In the genomic region with DNA sequence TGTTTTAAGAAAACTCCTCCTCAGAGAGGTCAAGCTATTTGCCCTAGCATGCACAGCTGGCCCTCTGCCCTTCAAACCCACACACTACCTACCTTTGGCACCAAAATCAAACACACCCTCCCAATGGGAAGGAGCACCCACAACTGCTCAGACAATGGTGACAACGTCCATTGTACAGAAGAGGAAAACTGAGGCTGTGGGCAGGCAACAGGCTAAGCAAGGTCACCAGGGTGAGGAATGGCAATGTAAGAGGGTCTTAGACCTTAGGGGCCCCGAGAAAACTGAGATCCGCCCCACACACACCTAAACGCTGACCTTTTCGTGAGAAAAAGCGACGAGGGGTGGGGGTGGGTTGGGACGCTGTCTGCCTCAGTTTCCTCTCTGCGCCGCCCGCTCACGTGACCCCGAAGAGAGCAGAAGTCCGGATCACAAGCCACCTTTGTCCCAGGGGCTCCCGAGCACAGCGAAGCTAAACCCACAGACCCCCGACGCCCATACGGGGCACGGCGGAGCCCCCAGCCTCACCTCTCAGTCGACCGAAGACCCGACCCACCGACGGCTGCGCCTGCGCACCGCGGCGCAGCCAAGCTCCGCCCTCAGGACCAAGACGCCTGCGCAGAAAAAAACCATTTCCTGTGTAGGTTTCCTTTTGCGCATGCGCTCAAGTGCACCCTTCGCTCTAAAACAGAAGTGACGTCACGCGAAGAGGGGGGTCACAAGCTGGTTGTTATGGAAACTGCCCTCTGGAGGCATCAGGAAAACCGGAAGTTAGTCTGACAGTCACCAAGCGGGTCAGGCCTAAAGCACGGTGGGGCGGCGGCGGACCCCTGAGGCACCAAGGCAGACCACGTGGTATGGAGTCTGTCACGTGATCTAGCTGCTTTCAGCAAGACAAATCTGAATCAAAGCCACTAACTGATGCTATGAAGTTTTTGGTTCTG, we compare ENCODE assay signal across 8 mouse cellular contexts. TPM values are rescaled to one million over a fixed set of nuclear protein-coding genes. Genes with fewer than 3 reads are reported as not detected.
DNase-seq lines count a peak whose midpoint lies in the region; ATAC-seq and TF ChIP-seq lines count a peak whose summit lies in the region.

Sgta (minus strand) TSS at position 579 of the 941 bp plus-strand sequence.

- no peaks in the 10 kb centered on the region for H3K9me3 ChIP-seq in MEL (replicated peaks; ENCODE audit: insufficient read depth, low read length)
- H3K9me3 ChIP-seq in forebrain, postnatal 0 days (ENCODE audit: low read length) = no peaks in the 10 kb centered on the region
- H3K9me3 ChIP-seq in lung, embryonic 15.5 days = no peaks in the 10 kb centered on the region

- peak within 1 kb of the TSS; percentile 83 for H3K9ac ChIP-seq in MEL (ENCODE audit: control insufficient read depth, low read depth, low read length, poor library complexity, severe bottlenecking)
- H3K9ac ChIP-seq in forebrain, postnatal 0 days = peak within 1 kb of the TSS; percentile 78
- H3K9ac ChIP-seq in lung, embryonic 15.5 days = peak within 1 kb of the TSS; percentile 81

- ATAC-seq in forebrain, postnatal 0 days = peak; percentile 98
- peak; percentile 96 for ATAC-seq in lung, embryonic 15.5 days (ENCODE audit: borderline replicate concordance, extremely low read depth, low FRiP score, low TSS enrichment)

- TF ChIP-seq EP300 in MEL (IDR thresholded peaks at IDR 0.05; ENCODE audit: low read depth in 1 of 2, low read length in 2 of 2) = no peak; a peak in 1 of 4 replicates

- no peak within 1 kb of the TSS for H3K27ac ChIP-seq in MEL (ENCODE audit: control insufficient read depth, low read depth, low read length)
- H3K27ac ChIP-seq in cerebellum, adult 2 months (ENCODE audit: insufficient read depth, low read length) = peak within 1 kb of the TSS; percentile 62
- peak within 1 kb of the TSS; percentile 77 for H3K27ac ChIP-seq in forebrain, postnatal 0 days (ENCODE audit: low read depth, low read length)
- H3K27ac ChIP-seq in lung, embryonic 15.5 days = no peak within 1 kb of the TSS

- DNase-seq in MEL (ENCODE audit: low read depth, low spot score) = peak; percentile 99
- DNase-seq in cerebellum, adult 2 months = peak; percentile 100
- peak; percentile 100 for DNase-seq in forebrain, postnatal 0 days
- DNase-seq in heart, postnatal 4 days = peak; percentile 99
- DNase-seq in layer of hippocampus, adult 8-10 months (ENCODE audit: low spot score in 2 of 2) = peak; percentile 100
- peak; percentile 99 for DNase-seq in ovary, adult 18-20 months (ENCODE audit: low spot score)
- DNase-seq in thymus, postnatal 0 days (ENCODE audit: low spot score) = peak; percentile 99

- H3K4me2 ChIP-seq in forebrain, postnatal 0 days (ENCODE audit: low read depth) = peak within 1 kb of the TSS; percentile 85
- H3K4me2 ChIP-seq in lung, embryonic 15.5 days = peak within 1 kb of the TSS; percentile 80

- H3K36me3 ChIP-seq in MEL (ENCODE audit: control insufficient read depth in 1 of 2, insufficient read depth in 2 of 2, low read length in 2 of 2) = peaks cover 0 to 2% of the 10 kb centered on the region in 2 experiments; a peak in 2 of 4 replicates
- H3K36me3 ChIP-seq in forebrain, postnatal 0 days (ENCODE audit: insufficient read depth) = no peaks in the 10 kb centered on the region
- no peaks in the 10 kb centered on the region for H3K36me3 ChIP-seq in lung, embryonic 15.5 days

- H3K27me3 ChIP-seq in MEL (ENCODE audit: control insufficient read depth in 1 of 2, insufficient read depth in 2 of 2, low read length in 2 of 2) = no peaks in the 10 kb centered on the region
- H3K27me3 ChIP-seq in cerebellum, adult 2 months (ENCODE audit: control insufficient read depth, insufficient read depth, low read length) = no peaks in the 10 kb centered on the region
- no peaks in the 10 kb centered on the region for H3K27me3 ChIP-seq in forebrain, postnatal 0 days (ENCODE audit: insufficient read depth, low read length)
- no peaks in the 10 kb centered on the region for H3K27me3 ChIP-seq in lung, embryonic 15.5 days

- TF ChIP-seq CTCF in MEL (IDR thresholded peaks at IDR 0.05 in 2 of 3, conservative IDR thresholded peaks at IDR 0.05 in 1 of 3; ENCODE audit: control insufficient read depth in 1 of 3, insufficient read depth in 1 of 3, low read depth in 2 of 3, low read length in 3 of 3, poor library complexity in 1 of 3, severe bottlenecking in 1 of 3) = no peak
- TF ChIP-seq CTCF in cerebellum, adult 2 months (IDR thresholded peaks at IDR 0.05; ENCODE audit: borderline replicate concordance, insufficient read depth, low read depth, low read length) = no peak
- TF ChIP-seq CTCF in forebrain, postnatal 0 days (IDR thresholded peaks at IDR 0.05; ENCODE audit: low read depth) = 0 out of 2 replicates have a peak, but pooled peaks have one; percentile 2

- H3K79me2 ChIP-seq in MEL (ENCODE audit: control insufficient read depth, insufficient read depth, low read length, poor library complexity) = peaks cover 42% of the 10 kb centered on the region

- WGBS in cerebellum, adult 2 months = 1% methylated on average over 48 of the region's 48 CpGs
- under 1% methylated on average over 48 of the region's 48 CpGs for WGBS in forebrain, postnatal 0 days
- under 1% methylated on average over 48 of the region's 48 CpGs for WGBS in lung, embryonic 15.5 days

- no peak for TF ChIP-seq RAD21 in MEL (IDR thresholded peaks at IDR 0.05; ENCODE audit: low read depth, low read length)

- peaks cover 3 to 8% of the 10 kb centered on the region in 2 experiments; a peak in 2 of 4 replicates for H3K4me1 ChIP-seq in MEL (ENCODE audit: control insufficient read depth in 1 of 2, insufficient read depth in 2 of 2, low read length in 2 of 2)
- peaks cover 31% of the 10 kb centered on the region for H3K4me1 ChIP-seq in cerebellum, adult 2 months (ENCODE audit: control insufficient read depth, insufficient read depth, low read length)
- peaks cover 8% of the 10 kb centered on the region for H3K4me1 ChIP-seq in forebrain, postnatal 0 days (ENCODE audit: insufficient read depth)
- H3K4me1 ChIP-seq in lung, embryonic 15.5 days = peaks cover 22% of the 10 kb centered on the region

- TF ChIP-seq POLR2A in MEL (IDR thresholded peaks at IDR 0.05; ENCODE audit: control insufficient read depth in 1 of 2, insufficient read depth in 1 of 2, low read depth in 1 of 2, low read length in 2 of 2, poor library complexity in 1 of 2) = peak; percentile 40 to 95; a peak in 3 of 4 replicates
- peak; percentile 76; the same call in 1 of the 2 replicates for TF ChIP-seq POLR2A in cerebellum, adult 2 months (IDR thresholded peaks at IDR 0.05; ENCODE audit: borderline replicate concordance, insufficient read depth, low read length)

- H3K4me3 ChIP-seq in MEL (ENCODE audit: control insufficient read depth in 1 of 2, insufficient read depth in 1 of 2, low read depth in 2 of 2, low read length in 2 of 2) = peak within 1 kb of the TSS; percentile 79 to 90
- peak within 1 kb of the TSS; percentile 98 for H3K4me3 ChIP-seq in cerebellum, adult 2 months (replicated peaks; ENCODE audit: insufficient read depth, low read depth, low read length)
- peak within 1 kb of the TSS; percentile 76 for H3K4me3 ChIP-seq in forebrain, postnatal 0 days (ENCODE audit: low read depth, low read length)
- H3K4me3 ChIP-seq in lung, embryonic 15.5 days = peak within 1 kb of the TSS; percentile 77

TF ChIP-seq in MEL, 35 proteins besides CTCF, POLR2A, EP300 and RAD21 (continues in another document):
- TF ChIP-seq GATA1 (IDR thresholded peaks at IDR 0.05; ENCODE audit: low read depth, low read length) (no peak), SMC3 (IDR thresholded peaks at IDR 0.05; ENCODE audit: low read depth, low read length) (no peak), CHD2 (IDR thresholded peaks at IDR 0.05; ENCODE audit: low read length) (no peak), MEF2A (IDR thresholded peaks at IDR 0.05; ENCODE audit: extremely low read depth, insufficient replicate concordance, low read depth, low read length, poor library complexity, severe bottlenecking) (no peak), USF1 (IDR thresholded peaks at IDR 0.05; ENCODE audit: low read depth, low read length) (peak; percentile 94), ZNF384 (IDR thresholded peaks at IDR 0.05; ENCODE audit: low read depth, low read length) (peak; percentile 86), GABPA (IDR thresholded peaks at IDR 0.05; ENCODE audit: low read depth, low read length) (no peak), NELFE (IDR thresholded peaks at IDR 0.05; ENCODE audit: low read depth, low read length) (peak; percentile 88), HCFC1 (IDR thresholded peaks at IDR 0.05; ENCODE audit: low read depth, low read length) (peak; percentile 92), UBTF (IDR thresholded peaks at IDR 0.05; ENCODE audit: borderline replicate concordance, insufficient read depth, low read depth, low read length) (no peak), RCOR1 (IDR thresholded peaks at IDR 0.05; ENCODE audit: low read depth, low read length) (peak; percentile 91), ZC3H11A (IDR thresholded peaks at IDR 0.05; ENCODE audit: low read depth, low read length) (no peak), TCF12 (IDR thresholded peaks at IDR 0.05; ENCODE audit: low read depth, low read length) (0 out of 2 replicates have a peak, but pooled peaks have one; percentile 1), SIN3A (IDR thresholded peaks at IDR 0.05; ENCODE audit: low read length) (peak; percentile 96), KAT2A (conservative IDR thresholded peaks at IDR 0.05; ENCODE audit: low read depth, low read length) (no peak; the same call in 1 of the 2 replicates), ETS1 (IDR thresholded peaks at IDR 0.05; ENCODE audit: low read depth, low read length) (peak; percentile 76), MYB (IDR thresholded peaks at IDR 0.05; ENCODE audit: low read depth, low read length) (no peak), E2F4 (IDR thresholded peaks at IDR 0.05; ENCODE audit: borderline replicate concordance, low read depth, low read length) (no peak), MXI1 (IDR thresholded peaks at IDR 0.05; ENCODE audit: low read depth, low read length) (peak; percentile 97), CHD1 (IDR thresholded peaks at IDR 0.05; ENCODE audit: low read depth, low read length) (no peak)

RNA-seq across cellular contexts. Expression of gene Sgta, which starts in this region (rescaled TPM):
- 100 and 101 TPM in 2 replicates for total RNA-seq in MEL (2012; rRNA removed)
- 1,000 to 10,000 TPM in 1 of 2 experiments, 100 to 1,000 TPM in 1; 152 to 1,019 TPM for polyA plus RNA-seq in MEL (2012; ENCODE audit: insufficient read depth in 1 of 2, insufficient read length in 2 of 2, low read depth in 1 of 2, low replicate concordance in 2 of 2, missing spikeins in 1 of 2)
- 231 and 240 TPM in 2 replicates for polyA plus RNA-seq in cerebellum, adult 2 months (2012; rRNA removed)
- total RNA-seq in forebrain, postnatal 0 days (2014; rRNA removed) = 176 and 215 TPM in 2 replicates
- polyA plus RNA-seq in forebrain, postnatal 0 days (2015; fragmentation: Nextera tagmentation; extraction: Ambion mirVana) = 326 and 360 TPM in 2 replicates
- 100 to 1,000 TPM; 102 to 103 TPM for total RNA-seq in heart, postnatal 4 days (2021)
- 100 to 1,000 TPM; 165 to 175 (median 172) TPM for total RNA-seq in layer of hippocampus, adult 8-10 months (2022)
- polyA plus RNA-seq in lung, embryonic 15.5 days (2015; fragmentation: Nextera tagmentation; extraction: Ambion mirVana) = 192 TPM in 2 replicates
- 120 and 127 TPM in 2 replicates for polyA plus RNA-seq in thymus, postnatal 0 days (2015; fragmentation: Nextera tagmentation; extraction: Ambion mirVana)

Comparison
In these comparisons a context has a peak if more than half of its experiments do, and no peak if none do; other contexts are left out.
1. H3K27ac ChIP-seq: peak in cerebellum, adult 2 months (single experiment) and forebrain, postnatal 0 days (single experiment); none in MEL (single experiment) and lung, embryonic 15.5 days (single experiment).
2. Peak in every context shown above with its lines, with median percentiles within 50 percentile points of each other: DNase-seq, H3K4me3 ChIP-seq and H3K9ac ChIP-seq.